Mouse (Mus musculus) CH12F3 (cell line): Measurements from ENCODE around the gene Mab21l1.

Experiments used
- in situ Hi-C: fragments of 300-500 bp; cut with MboI; formaldehyde crosslinking; loops from 2 replicates; pipeline ENCODE4 v1.14.3; 2020; ENCODE audit warnings: low sequenced_read_pairs

The Mab21l1 gene

GRCm38 (mm10) chr3:55814993-55815625, 32.8 kb downstream of the Mab21l1 start:
- in situ Hi-C loops = no loop called here

DNA sequence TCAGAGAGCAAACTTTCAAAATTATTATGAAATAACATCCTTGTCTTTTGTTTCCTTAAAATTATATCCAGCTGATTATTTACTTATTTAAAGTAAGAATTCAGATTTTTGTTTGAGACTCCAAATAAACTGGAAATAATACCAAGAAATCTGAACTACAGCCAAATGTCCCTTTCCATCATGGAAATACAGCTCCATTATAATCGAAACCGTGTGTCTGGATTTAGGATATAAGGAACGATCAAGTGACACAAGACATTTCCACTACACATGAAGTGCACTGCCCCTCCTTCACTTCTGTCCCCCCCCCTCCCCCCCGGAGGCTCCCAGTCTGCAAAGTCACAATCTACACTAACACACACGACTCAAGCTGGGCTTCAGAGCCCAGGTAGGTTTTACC, 33.8 kb downstream of the Mab21l1 start:
- in situ Hi-C loops = no loop called here

- in situ Hi-C loops = no loop called here
These were observed 34.5 kb downstream of the Mab21l1 start for GRCm38 (mm10) chr3:55816638-55817375.

DNA sequence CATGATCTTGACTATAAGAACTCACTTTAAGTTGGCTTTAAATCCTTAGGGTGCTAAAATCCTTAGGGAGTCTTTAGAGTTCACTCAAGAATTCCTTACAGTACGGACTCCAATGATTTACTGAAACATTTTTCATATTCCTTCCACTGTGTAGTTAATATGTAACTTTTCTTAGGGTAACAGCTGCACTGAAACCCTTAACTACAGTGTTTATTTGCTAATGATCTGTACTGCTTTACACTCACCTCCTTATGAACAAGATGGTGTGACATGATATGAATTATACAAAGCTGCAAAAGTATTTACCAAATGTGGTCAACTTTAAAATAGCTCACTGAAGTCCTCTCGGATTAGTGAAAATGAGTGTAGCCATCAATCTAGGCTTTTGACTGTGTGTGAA, 35.8 kb downstream of the Mab21l1 start:
- in situ Hi-C loops = no loop called here

DNA sequence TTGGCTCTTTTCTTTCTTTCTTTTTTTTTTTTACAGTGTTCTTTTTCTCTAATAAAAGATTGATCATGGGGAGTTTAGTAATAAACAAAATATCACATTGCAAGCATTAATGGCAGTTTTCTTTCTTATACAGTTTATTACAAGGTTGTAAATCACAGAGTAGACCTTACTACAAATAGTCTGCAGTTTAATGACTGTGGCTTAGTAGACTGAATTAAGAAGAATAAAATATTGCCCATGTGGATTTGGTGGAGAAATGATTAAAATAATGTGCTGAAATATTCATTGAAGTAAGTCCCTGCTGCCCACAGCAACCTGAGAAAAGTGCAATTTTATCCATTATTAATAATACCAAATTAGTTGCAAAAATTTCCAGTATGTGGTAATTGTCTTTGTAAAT, 37.3 kb downstream of the Mab21l1 start:
- in situ Hi-C loops = no loop called here

GRCm38 (mm10) chr3:55824864-55825263, 42.6 kb downstream of the Mab21l1 start:
- in situ Hi-C loops = no loop called here

DNA sequence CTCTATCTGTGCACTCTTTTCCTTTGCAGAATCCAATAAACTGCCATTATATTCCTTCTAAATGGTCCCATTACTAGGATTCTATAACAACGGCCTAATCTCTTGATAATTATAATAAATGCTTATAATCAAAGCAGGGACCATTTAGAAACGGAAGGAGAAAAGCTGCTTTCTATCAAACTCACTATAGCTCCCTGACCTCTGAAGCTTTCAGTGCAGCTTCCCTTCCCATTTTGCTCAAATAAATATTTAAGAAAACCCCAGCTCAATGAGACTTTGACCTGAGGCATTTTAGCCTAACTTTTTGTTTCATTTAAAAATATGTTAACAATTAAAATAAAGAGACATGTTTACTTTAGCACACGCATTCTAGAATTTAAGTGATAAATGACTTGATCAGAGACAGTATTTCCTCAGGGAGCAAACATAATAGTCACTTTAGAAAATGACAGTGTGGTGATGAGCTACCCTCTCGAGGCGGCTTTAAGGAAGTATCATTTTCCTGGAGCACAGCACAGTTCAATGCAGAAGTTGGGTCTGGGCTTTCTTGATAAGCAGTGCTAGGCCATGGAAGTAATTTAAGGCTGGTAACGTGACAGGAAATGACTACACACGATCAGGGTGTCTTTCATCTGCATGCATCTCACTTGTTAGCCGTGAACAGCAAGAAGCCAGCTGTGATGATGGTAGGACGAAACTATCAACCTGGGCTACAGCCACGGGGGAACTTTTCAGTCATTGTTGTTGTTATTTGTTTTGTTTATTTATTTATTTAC, 46.4 kb downstream of the Mab21l1 start:
- in situ Hi-C loops = no loop called here

DNA sequence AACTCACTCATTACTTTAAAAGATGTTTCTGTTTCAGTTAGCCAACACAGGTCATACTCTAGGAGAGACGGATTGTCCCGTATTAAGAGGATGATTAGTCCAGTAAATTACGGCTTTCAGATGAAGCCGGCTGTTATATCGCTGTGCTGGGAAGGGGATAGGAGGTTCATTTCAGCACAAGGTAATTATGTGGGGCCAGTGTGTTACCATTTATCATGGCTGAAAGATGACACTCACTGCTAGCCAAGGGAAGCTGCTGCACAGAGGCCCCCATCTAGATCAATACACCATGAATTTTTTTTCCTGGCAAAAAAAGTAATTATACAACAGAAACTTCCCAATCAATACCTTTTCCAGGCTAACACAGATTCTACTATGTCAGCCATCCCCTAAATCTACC, 47.9 kb downstream of the Mab21l1 start:
- in situ Hi-C loops = no loop called here
